Mouse (Mus musculus): ENCODE results near the gene Fam189a1.

Fam189a1 gene

DNA sequence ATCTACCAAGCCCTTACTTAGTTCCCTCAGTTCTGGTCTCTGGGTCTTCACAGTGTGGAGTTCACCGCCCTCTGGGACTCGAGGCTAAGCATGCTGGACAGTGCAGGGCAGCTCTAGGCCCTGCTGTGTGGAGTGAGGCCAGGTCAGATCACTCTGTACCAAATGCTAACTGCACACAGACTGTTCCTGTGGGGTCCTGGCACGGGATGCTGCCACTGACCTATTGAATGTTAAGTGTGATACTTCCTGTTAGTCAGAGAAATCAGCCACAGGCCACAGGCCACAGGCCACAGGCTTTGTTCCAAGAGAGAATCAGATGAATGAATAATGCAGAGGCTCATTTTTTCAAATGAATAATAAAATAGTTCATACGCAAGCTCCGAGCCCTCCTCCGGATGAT, 112.1 kb downstream of the Fam189a1 start:
- no peak for DNase-seq (ENCODE audit: low spot score)

DNA sequence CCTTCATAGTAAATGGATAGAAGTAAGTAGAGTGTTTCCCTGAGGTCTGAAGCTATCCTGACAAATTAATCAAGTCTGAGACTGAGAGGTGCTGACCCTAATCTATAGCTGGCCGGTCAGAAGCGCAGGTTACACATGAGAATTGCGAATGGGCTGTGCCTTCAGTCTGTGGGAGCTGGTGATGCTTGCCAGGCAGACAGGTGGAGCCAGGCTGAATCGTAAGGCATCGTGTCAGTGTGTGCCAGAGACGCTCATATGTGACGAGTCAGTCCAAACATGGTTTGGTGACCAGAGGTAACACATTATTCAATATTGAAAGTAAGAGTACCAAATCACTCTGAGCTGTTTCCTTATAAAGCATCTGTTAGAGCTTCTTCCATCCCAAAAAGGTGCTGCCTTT, 115.3 kb downstream of the Fam189a1 start:
- no peak for DNase-seq (ENCODE audit: low spot score)

DNA sequence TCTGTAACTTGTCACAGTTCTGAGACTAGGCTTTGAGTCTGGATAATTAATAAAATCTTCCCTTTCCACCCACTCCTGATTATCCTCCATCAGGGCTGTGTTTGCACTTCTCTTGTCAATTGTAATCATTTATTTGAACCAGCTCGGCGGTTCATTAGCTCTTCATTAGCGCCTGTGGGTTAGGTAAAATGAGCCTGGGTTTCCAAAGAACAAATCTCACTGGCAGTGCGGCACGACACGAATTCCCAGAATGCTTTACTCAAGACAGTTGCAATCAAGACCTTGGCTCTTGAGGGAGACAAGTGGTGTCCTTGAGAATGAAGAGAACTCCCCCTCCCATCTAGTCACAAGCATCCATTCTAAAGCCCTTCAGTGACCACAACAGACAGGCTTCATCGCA, 124.6 kb downstream of the Fam189a1 start:
- DNase-seq (ENCODE audit: low spot score) = no peak

DNA sequence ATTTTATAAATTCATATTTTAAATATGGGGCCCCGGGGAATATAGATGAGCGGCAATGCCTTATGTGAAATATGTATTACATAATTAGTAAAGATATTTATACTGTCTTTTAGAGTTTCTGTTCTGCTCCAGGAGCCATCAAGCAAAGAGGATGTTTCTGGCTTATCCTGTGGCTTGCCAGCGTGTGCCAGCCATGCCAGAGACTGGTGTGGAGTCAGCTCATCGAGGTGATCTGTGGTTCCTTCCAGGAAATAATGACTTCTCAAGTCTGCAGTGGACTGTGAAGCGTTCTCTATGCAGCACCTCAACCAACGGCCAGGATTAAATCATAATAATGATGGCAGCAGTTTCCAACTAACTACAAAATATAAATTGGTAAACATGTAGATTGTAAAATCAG, 125.2 kb downstream of the Fam189a1 start:
- no peak for DNase-seq (ENCODE audit: low spot score)

DNA sequence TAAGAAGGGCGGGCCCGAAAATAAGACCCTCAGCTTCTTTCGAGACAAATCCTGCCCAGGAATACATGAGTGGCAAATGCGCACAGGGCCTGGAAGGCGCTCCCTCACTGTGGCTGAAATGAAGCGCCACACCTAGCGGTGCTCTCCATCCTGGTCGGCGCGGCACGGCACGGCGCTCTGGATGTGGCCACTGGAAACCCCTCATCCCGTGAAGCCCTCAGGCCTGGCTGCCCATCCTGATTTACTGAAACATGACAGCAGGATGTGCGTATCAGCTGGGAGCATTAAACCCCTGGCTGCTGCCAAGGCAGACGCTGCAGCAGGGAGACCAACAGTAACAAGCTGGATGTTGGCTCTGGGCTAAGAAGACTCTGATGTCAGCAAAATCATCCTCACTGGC, 126.4 kb downstream of the Fam189a1 start:
- DNase-seq (ENCODE audit: low spot score) = no peak

DNA sequence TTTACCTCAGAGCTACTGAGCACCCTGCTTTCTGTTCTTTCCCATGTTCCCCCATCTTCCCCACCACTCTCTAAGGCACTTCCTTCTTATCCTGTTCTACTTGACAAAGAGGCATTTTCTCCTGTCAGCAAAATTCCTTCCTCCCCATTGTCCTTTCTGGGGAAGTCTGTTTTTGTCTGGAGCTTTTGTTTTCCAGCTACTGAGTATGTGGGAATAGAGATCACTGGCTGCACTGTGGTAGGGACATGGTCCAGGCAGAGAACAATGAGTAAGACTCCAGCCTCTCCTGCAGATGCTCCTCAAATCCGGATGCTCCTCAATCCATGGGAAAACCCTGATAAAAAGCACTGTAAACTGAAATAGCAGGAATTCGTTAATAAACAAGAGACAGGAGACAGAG, 135.1 kb downstream of the Fam189a1 start:
- DNase-seq (ENCODE audit: low spot score) = no peak

DNA sequence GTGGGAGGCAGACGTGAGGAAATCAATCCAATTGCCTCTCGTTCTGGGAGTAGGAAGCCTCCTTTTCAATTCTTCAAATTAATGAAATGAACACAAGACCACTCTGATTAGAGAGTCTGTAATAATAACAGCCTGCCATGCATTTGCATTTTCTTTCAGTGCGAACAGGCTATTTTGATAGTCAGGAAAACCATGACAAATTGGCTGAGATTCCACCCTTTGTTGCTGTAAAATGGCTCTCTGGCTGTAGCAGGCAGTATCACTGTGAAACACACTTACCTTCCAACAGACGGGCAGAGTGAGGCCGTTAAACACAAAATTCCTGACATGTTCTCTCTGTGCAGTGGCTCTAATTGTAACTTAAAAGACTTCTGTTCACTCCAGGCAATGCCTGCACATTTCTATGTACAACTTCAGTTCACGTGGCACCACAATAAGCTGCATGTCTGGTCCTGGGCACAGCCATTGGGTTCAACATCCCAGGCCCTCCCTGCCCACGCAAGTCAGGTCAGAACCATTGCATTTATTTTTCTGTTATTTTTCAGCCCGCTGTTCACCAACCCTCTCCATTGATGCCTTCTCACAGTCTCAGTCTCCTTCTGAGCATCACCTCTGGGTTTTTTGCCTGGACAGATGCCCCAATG, 138.2 kb downstream of the Fam189a1 start:
- no peak for DNase-seq (ENCODE audit: low spot score)

DNA sequence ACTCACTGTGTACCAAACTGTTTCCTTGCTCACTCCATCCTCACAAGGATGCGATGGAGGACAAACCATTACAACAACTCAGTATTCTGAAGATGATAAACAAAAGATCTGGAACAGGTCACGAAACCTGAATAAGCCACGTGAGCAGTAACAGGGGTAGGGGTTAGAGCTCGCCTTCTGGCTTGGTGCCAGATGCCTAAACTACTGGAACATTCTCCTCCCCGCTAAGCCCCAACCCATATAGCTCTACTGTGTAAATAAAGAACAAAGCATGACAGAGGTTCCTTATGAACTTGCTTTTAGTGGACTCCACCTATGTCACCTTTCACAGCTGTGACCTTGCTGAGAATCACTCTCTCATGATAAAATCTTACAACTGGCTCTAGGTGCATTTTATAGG, 139.0 kb downstream of the Fam189a1 start:
- DNase-seq (ENCODE audit: low spot score) = no peak

DNA sequence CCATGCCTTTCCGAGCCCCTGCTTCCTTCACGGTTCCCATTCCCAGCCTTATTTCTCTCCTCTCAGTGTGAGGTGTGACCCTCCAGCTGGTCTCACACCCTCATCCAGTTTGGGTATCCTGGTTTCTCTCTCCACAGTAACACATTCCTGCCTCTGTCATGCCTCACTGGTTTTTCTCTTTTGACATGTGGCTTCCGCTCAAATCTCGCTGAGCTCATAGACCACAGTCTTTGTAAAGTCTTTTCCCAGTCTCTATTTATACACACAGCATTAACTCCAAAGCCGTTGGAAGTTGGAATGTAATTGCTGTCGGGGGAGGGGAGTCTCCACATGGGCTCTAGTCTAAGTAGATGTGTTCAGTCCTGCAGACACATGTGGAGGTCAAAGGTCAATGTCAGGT, 145.2 kb downstream of the Fam189a1 start:
- no peak for DNase-seq (ENCODE audit: low spot score)

DNA sequence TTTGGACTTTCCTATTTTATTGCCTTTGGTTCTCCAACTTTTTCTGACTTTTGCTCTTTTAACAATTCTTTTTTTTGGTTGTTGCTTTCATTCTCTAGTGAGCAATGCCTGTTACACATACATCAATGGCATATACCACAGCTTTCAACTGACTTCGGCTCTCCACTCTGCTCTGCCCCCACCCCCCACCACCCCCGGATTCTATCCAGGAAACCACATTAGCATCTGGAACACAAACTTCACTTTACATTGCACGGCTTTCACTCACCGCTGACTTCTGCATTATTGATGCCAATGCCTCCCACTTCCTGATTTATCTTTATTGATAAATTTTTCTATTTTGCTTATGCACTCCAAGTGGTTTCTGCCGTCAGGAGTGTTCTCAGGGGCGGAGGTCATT, 146.1 kb downstream of the Fam189a1 start:
- no peak for DNase-seq (ENCODE audit: low spot score)

DNA sequence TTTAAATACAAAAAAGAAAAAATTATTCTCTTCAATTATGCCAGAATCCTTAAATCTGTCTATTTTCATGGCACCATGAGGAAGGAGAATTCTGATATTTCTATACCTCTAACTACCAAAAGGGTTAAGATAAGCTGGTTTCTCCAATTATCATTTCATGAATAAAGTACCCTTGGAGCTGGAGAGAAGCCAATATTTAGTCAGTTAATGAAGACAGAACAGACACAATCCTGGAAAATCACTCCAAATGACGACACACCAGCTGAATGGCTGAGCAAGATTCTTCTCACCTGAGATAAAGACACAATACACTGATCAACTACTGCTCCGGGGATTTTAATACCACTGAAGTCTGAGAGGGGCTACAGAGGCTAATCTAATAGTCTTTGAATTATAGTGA, 150.6 kb downstream of the Fam189a1 start:
- DNase-seq (ENCODE audit: low spot score) = no peak

DNA sequence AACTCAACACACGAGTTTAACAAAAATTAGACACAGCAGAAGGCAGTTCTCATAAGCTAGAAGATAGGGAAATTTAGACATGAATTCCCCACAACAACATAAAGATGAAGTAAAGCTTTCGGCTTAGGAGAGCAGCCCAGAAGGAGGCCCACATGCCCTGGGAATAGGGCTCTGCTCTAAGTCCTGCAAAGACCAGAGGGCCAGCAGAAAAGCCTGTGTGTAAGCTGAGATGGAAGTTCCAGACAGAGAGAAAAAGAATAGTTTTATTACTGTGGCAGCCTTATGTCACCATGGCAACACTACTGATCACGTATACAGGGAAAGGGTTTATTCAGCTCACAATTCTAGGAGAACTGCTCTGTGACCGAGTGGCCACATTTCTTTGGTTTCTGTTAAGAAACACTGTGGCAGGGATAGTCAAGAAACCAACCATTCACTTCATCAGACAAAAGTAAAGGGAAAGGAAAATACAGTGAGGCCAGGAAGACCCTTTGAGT, 156.6 kb downstream of the Fam189a1 start:
- no peak for DNase-seq (ENCODE audit: low spot score)

DNA sequence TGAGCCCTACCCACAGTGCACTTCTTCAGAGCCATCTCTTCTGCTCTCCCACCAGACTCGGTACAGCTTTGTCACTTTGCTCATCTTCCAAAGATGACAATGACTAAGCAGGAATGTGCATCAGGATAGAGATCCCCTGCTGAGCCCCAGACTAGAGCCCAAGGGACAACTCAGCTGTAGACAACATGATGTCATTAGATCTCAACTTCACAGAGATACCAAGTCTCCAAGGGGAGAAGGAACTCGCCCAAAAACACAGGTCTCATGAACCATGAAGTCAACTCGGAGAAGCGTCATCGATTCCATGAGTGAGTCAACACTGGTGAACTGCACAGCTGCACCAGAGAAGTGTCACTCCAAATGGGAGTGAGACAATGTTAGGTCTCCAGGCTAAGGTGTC, 158.6 kb downstream of the Fam189a1 start:
- DNase-seq (ENCODE audit: low spot score) = no peak

DNA sequence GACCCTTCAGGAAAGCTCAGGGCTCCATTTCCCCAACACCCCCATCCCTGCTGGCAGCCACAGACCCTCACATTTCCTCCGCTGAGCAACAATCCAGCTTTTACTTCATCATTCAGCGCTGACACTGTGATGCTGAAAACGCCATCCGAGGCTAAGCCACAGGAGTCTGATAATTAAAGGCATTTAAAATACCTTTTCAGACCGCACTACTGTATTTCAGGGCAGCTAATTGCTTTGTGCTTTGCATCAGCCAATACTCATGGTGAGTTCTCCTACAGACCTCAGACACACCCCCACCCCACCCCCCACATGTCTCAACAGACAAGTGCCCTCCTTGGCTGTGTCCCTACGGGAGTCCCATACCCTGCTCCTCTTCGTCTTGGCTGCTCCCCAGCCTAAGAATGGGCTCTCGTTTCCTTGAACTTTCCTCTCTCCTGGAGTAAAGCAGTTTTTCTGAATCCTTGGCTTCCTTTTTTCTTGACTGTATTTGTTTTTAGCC, 160.4 kb downstream of the Fam189a1 start:
- DNase-seq (ENCODE audit: low spot score) = no peak

DNA sequence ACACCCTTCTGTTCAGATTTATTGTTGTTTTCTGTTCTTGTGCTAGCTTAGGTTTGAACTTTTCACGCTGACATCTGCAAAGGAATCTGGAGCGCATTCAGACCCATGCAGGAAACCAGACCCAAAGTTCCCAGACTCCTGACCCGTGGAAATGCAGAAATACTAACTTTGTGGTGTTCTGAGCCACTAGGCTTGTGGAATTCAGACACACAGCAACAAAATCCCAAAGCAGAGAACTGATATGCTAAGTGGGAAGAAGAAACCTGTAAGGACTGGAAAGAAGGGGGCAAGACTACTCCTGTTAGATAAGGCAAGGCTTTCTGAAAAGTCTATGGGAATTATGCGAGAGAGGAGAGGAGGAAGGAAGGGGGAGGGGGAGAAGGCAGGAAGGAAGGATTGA, 167.0 kb downstream of the Fam189a1 start:
- DNase-seq (ENCODE audit: low spot score) = no peak

DNA sequence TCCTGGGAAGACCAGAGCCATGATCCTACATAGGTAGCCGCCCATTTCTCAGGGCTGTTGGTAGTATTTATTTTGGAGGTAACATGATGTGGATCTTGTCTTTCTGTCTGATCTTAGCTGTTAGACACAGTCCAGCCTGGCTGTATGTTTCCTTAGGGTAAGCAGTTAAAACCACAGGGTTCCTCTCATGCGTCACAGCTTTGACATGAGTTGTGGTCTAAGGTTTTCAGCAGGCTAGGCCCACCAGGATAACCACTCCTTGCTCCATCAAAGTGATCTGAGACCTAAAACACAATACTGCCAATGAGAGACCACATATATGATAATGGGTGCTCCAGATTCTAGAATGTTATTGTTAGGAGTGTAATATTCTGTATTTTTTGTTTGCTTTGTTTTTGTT, 168.4 kb downstream of the Fam189a1 start:
- no peak for DNase-seq (ENCODE audit: low spot score)

DNA sequence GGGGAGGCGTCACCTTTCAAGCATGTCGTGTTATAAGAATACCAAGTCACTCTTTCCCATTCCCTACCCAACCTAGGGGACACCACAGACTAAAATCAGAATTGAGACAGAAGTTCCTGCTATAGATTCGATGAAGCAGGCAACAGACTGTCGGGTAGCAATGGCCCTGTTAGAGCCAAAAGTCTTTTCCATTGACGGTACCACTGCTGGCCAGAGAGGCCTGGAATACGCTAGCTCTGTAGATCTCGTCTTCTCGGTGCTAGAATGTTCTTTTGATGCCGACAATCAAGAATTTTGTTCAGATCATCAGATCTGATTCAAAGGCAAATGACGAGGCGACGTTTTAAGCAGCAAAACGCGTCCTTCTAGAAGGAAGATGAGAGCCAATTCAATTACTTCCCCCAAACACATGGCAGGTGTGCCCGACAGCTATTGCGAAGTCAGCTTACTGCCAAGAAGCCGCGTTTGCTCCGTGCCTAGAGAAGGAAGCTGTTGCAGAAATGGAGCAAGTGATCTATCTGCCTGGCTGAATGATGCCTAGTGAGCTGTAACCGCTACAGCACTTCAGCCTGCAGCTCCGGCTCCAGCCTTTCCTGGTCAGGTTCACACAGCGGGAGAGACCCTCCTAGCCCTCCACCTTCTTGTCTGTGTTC, 171.8 kb downstream of the Fam189a1 start:
- DNase-seq (ENCODE audit: low spot score) = no peak

DNA sequence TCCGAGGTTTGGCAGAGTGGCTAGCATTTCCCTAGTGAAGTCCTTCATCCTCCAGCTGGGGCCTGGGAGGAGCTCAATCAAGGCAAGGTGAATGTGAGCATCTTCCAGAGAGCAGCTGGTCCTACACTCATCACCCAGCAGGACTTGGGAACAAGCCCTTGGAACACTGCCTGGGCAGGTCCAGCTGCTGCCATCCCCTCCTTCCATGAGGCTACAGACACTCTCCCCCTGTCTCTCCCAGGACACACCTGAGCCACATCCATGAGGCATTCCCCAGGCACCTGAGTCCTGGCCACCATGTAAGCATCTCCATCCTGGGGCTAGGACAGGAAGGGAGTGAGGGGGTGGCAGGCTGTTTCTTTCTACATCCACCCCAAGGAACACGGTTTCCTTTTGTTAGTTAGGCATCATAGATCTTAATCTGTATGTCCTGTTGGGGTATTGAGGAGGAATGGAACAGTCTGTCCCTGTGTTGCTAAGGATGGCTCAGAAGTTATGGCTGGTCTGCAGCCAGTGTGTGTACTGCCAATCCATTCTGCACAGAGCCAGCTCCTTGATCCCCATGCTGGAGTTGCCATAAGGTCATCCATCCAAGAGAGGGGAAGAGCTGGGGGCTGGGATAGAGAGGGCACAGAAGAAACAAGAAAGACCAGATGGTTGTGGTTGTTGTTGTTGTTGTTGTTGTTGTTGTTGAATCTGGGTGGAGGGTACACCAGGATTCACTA, 174.7 kb downstream of the Fam189a1 start:
- no peak for DNase-seq (ENCODE audit: low spot score)

DNA sequence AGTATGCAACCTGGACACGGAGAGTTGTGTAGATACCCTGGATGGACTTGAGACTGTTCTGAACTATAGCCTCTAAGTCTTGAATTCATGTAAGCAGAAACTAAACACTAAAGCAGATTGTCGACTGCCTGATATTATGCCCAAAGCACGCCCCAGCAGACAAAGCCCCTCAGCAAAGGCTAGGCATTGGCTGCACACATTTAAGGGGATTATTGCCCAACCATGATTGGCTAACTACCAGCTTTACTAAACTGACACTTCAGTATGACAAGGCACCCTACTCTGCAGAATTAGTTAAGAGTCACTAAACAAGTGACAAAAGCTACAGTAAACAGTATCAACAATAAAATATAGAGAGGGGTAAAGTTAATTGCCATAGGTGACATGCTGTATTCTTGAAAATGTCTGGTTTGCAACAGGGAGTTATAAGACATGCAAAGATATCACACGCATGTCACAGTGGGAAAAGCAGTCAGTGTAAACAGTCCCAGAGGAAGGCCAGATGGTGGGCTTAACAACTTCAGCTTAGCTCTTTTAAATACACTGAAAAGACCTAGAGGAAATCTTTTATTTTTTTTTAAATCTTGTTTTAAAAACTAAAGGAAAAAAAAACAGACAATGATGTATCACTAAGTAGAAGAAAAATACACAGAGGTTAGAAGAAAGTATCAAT, 182.6 kb downstream of the Fam189a1 start:
- DNase-seq (ENCODE audit: low spot score) = no peak

DNA sequence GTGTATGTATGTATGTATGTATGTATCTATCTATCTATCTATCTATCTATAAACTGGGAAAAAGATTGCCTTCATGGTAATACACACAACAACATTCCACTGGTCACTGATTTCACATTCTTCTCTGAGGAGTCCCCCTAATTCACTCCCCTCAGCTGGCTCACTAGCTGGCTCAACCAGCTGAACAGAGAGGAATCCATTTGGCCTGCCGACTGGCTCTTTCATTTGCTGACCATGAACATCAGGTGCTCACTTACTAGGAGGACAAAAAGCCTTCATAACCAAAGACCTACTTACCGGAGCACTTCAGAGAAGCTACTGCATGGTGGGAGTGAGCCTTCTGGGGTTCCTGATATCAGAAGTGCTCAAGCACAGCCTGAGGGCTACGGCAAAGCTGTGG, 194.2 kb downstream of the Fam189a1 start:
- no peak for DNase-seq (ENCODE audit: low spot score)

DNA sequence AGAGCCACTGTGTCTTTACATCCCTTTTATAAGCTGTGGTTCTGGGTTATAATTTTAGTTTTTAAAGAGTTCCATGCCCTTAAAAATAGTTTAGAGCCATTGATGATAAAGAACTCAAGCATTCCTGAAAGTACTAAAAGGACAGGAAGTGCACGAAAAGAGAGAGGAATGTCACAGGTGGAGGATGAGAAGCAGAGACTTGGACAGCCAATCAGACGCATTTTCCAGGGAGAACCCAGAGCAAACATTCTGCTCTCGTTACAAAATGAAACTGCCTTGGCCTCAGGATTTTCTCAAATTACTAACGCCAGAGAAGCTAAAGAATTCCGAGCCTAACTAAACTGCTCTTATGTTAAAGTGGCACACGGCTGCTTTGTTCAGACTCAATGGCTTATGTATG, 197.3 kb downstream of the Fam189a1 start:
- DNase-seq (ENCODE audit: low spot score) = no peak

DNA sequence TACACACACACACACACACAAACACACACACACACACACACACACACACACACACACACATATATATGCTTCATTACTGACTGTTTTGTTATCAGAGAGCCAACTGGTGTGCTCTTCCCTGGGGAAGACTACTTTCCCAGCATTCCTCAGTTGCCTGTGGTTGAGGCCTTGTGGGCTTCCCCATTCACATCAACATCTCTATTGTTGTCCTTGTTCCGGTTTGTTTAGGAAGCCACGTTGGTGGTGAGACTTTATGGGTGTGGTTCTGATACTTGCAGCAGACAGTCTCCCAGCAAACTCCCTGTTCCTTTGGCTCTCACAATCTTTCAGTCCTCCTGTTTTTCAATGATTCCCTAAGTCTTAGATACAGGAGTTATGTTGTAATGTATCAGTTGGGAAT, 204.2 kb downstream of the Fam189a1 start:
- DNase-seq (ENCODE audit: low spot score) = no peak

DNA sequence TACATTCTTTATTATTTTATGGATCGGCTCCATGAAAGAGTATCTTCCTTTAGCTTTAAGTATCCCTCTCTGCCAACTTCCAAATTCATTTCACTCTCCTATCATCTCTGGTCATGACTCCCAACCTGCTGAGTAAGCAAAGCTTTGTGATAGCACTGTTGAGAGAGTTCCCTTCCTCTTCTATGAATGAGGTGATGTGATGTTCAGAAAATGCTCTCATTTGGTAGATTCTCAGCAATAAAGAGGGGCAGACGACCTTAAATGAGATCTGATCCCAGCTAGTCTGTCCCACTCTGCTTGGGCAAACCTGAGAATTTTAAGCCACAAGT, 205.6 kb downstream of the Fam189a1 start:
- no peak for DNase-seq (ENCODE audit: low spot score)
